Mouse (Mus musculus) liver, adult 2 months (tissue): ENCODE data around the gene 1700029P11Rik.

ENCODE experiments used
- CTCF ChIP-seq: fragments of 200-500 bp; IDR thresholded peaks from 2 replicates; pipeline ENCODE4 v1.5.1; 2011; ENCODE audit warnings: low read depth, low read length, control low read depth
- POLR2A ChIP-seq: fragments of 200-500 bp; IDR thresholded peaks from 2 replicates; pipeline ENCODE4 v1.6.1; 2011; ENCODE audit warnings: low read length, control low read depth; ENCODE audit not compliant: insufficient read depth; ENCODE audit errors: extremely low read depth

DNA sequence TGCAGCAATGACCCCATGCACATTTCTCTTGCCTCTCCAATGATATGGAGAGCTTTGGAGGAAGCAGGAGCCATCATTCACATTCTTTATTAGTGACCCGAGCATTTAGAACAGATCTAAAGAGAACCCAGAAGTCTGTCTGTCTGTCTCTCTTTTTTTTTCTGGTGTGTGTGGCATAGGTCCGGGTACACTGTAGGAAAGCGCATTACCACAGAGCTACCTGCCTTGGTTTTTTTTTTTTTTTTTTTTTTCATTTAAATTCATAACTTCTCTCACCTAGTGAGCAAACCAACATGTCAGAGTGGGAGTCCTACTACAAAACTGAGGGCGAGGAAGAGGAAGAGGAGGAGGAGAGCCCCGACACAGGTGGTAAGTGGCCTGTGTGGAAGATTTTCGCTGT is 36.5 kb downstream of the 1700029P11Rik start:
- no peak for TF ChIP-seq CTCF
- TF ChIP-seq POLR2A = no peak
